Comparison of ENCODE assay signal across 27 mouse cellular contexts in genomic region chr10:12743717-12744116, GRCm38 (mm10).
DNase-seq lines count a peak whose midpoint lies in the region; ATAC-seq and TF ChIP-seq lines count a peak whose summit lies in the region.
"Had no signal": no experiment of that assay in that cellular context is flagged by ENCODE, and none has a peak within 500 bp of the region (broad histone marks: within the 10 kb centered on the region; RNA-seq: fewer than 3 reads in every experiment).

No protein-coding gene starts in this region.

- no peak overlapping the region for H3K27ac ChIP-seq in intestine, postnatal 0 days (ENCODE audit: low read depth, low read length)
- no peak overlapping the region for H3K27ac ChIP-seq in heart, embryonic 11.5 days (ENCODE audit: low read depth, low read length)
- H3K27ac ChIP-seq: embryonic facial prominence, embryonic 13.5 days; embryonic facial prominence, embryonic 15.5 days; forebrain, embryonic 10.5 days; forebrain, embryonic 12.5 days had no signal

- no peaks in the 10 kb centered on the region for H3K27me3 ChIP-seq in intestine, postnatal 0 days (replicated peaks; ENCODE audit: control insufficient read depth, insufficient read depth, low read length)
- no peaks in the 10 kb centered on the region for H3K27me3 ChIP-seq in heart, embryonic 11.5 days (ENCODE audit: control insufficient read depth, insufficient read depth, low read length)
- H3K27me3 ChIP-seq: embryonic facial prominence, embryonic 13.5 days; embryonic facial prominence, embryonic 15.5 days; forebrain, embryonic 12.5 days; Patski had no signal

- no peak overlapping the region for H3K4me2 ChIP-seq in intestine, postnatal 0 days (replicated peaks; ENCODE audit: low read depth)
- no peak overlapping the region for H3K4me2 ChIP-seq in heart, embryonic 11.5 days
- H3K4me2 ChIP-seq: embryonic facial prominence, embryonic 13.5 days; embryonic facial prominence, embryonic 15.5 days; forebrain, embryonic 12.5 days had no signal

- H3K9me3 ChIP-seq in intestine, postnatal 0 days (ENCODE audit: control insufficient read depth) = no peaks in the 10 kb centered on the region
- H3K9me3 ChIP-seq in heart, embryonic 11.5 days (replicated peaks; ENCODE audit: control insufficient read depth, low read length) = no peaks in the 10 kb centered on the region
- H3K9me3 ChIP-seq: embryonic facial prominence, embryonic 13.5 days; embryonic facial prominence, embryonic 15.5 days; forebrain, embryonic 10.5 days; forebrain, embryonic 12.5 days; G1E had no signal

- peaks cover 13% of the 10 kb centered on the region for H3K36me3 ChIP-seq in intestine, postnatal 0 days (ENCODE audit: control insufficient read depth, insufficient read depth)
- peaks cover 6% of the 10 kb centered on the region; the same call in 1 of the 2 replicates for H3K36me3 ChIP-seq in heart, embryonic 11.5 days (ENCODE audit: control insufficient read depth, insufficient read depth, low read length)

- H3K4me1 ChIP-seq in intestine, postnatal 0 days (replicated peaks; ENCODE audit: control insufficient read depth, insufficient read depth, low read length) = no peaks in the 10 kb centered on the region
- H3K4me1 ChIP-seq in heart, embryonic 11.5 days (ENCODE audit: control insufficient read depth, insufficient read depth, low read length) = peaks cover 10% of the 10 kb centered on the region
- H3K4me1 ChIP-seq: embryonic facial prominence, embryonic 15.5 days; forebrain, embryonic 10.5 days; forebrain, embryonic 12.5 days had no signal

- DNase-seq in A20 (ENCODE audit: low read depth, low spot score) = peak; percentile 75
- DNase-seq in spleen, postnatal 14 days (ENCODE audit: low spot score in 2 of 2) = no peak
- no peak for DNase-seq in cerebellum, postnatal 4 days (ENCODE audit: low spot score in 2 of 2)
- DNase-seq: adrenal gland, adult 8-10 months; adrenal gland, postnatal 14 days; adrenal gland, postnatal 36 days; cerebellum, adult 11 months; cerebellum, adult 18-20 months; cerebellum, adult 8-10 months; cerebellum, adult 9-11 months; cerebellum, postnatal 25 days; embryo, embryonic 11 days had no signal

- H3K9ac ChIP-seq in intestine, postnatal 0 days (ENCODE audit: low read depth, low read length) = no peak overlapping the region
- H3K9ac ChIP-seq in heart, embryonic 11.5 days (ENCODE audit: low read depth, low read length) = no peak overlapping the region
- H3K9ac ChIP-seq: embryonic facial prominence, embryonic 13.5 days; embryonic facial prominence, embryonic 15.5 days; forebrain, embryonic 12.5 days had no signal

- H3K4me3 ChIP-seq in intestine, postnatal 0 days (ENCODE audit: low read depth, low read length) = no peak overlapping the region
- H3K4me3 ChIP-seq in heart, embryonic 11.5 days (ENCODE audit: low read depth, low read length) = no peak overlapping the region
- H3K4me3 ChIP-seq: embryonic facial prominence, embryonic 13.5 days; embryonic facial prominence, embryonic 15.5 days; erythroblast, embryonic 14.5 days; forebrain, embryonic 10.5 days; forebrain, embryonic 12.5 days had no signal

- ATAC-seq in granulocyte monocyte progenitor cell, adult 5-6 weeks (replicated peaks; ENCODE audit: poor library complexity, severe bottlenecking) = peak; percentile 37
- peak; percentile 72; the same call in 1 of the 2 replicates for ATAC-seq in megakaryocyte, adult 5-6 weeks (ENCODE audit: poor library complexity, severe bottlenecking)
- ATAC-seq in neutrophil, adult 5-6 weeks (ENCODE audit: extremely low read depth, insufficient number of reproducible peaks, low FRiP score, poor library complexity, severe bottlenecking) = 0 out of 2 replicates have a peak, but pooled peaks have one; percentile 26
- no peak for ATAC-seq in intestine, postnatal 0 days
- ATAC-seq in heart, embryonic 11.5 days (replicated peaks; ENCODE audit: insufficient number of reproducible peaks, low FRiP score, low TSS enrichment) = no peak
- ATAC-seq: activated CD4-positive, CD25-positive, alpha-beta regulatory T cell, adult 4 months; forebrain, embryonic 14.5 days; forebrain, embryonic 16.5 days; Patski had no signal

- no peak for TF ChIP-seq CTCF in intestine, postnatal 0 days (IDR thresholded peaks at IDR 0.05; ENCODE audit: low read depth)

- 84% methylated on average over 9 of the region's 9 CpGs for WGBS in intestine, postnatal 0 days
- WGBS in heart, embryonic 11.5 days (ENCODE audit: insufficient replicate concordance) = 86% methylated on average over 9 of the region's 9 CpGs

Comparison
In these comparisons a context has a peak if more than half of its experiments do, and no peak if none do; other contexts are left out.
1. ATAC-seq: peak in granulocyte monocyte progenitor cell, adult 5-6 weeks (single experiment), megakaryocyte, adult 5-6 weeks (single experiment) and neutrophil, adult 5-6 weeks (single experiment); none in intestine, postnatal 0 days (single experiment) and heart, embryonic 11.5 days (single experiment).